Mouse (Mus musculus) limb, embryonic 14.5 days (tissue): ENCODE data around the gene Unk. TPM values are rescaled to one million over a fixed set of nuclear protein-coding genes. Genes with fewer than 3 reads are reported as not detected.
"Not testable (repeated sequence)": the region's sequence is repeated elsewhere in the genome, so short reads cannot be mapped to it uniquely, and the experiment has no call there.

ENCODE experiments used
- ATAC-seq: fragments of 200-750 bp; cut with Nextera tagmentation; 2 replicates; pipeline ENCODE4 v1.8.0; 2017; ENCODE audit warnings: low read depth, moderate number of reproducible peaks, moderate TSS enrichment; ENCODE audit not compliant: low FRiP score
- DNase-seq: peaks from one replicate; pipeline ENCODE4 v3.0.0-alpha.2; 2015; ENCODE audit warnings: low spot score
- H3K27ac ChIP-seq: fragments of 300-500 bp; sonication (generic); replicated peaks from 2 replicates; pipeline ENCODE4 v1.5.1; 2014; ENCODE audit warnings: low read depth, mild to moderate bottlenecking, low read length, moderate library complexity, mixed read lengths
- H3K27me3 ChIP-seq: fragments of 300-500 bp; sonication (generic); 2 replicates; pipeline ENCODE4 v1.6.1; 2014; ENCODE audit warnings: low read length, mixed read lengths; ENCODE audit not compliant: control insufficient read depth, insufficient read depth
- H3K36me3 ChIP-seq: fragments of 300-500 bp; sonication (generic); 2 replicates; pipeline ENCODE4 v1.6.1; 2014; ENCODE audit warnings: mild to moderate bottlenecking, low read length, moderate library complexity, mixed read lengths; ENCODE audit not compliant: control insufficient read depth, insufficient read depth
- H3K4me1 ChIP-seq: fragments of 300-500 bp; sonication (generic); 2 replicates; pipeline ENCODE4 v1.6.1; 2014; ENCODE audit warnings: antibody characterized with exemption, low read length, mixed read lengths; ENCODE audit not compliant: control insufficient read depth, insufficient read depth
- H3K4me2 ChIP-seq: fragments of 300-500 bp; sonication (generic); replicated peaks from 2 replicates; pipeline ENCODE4 v1.6.1; 2014; ENCODE audit warnings: low read depth, mild to moderate bottlenecking, low read length, moderate library complexity; ENCODE audit not compliant: severe bottlenecking
- H3K4me3 ChIP-seq: fragments of 300-500 bp; sonication (generic); replicated peaks from 2 replicates; pipeline ENCODE4 v1.5.1; 2014; ENCODE audit warnings: low read length
- H3K9ac ChIP-seq: fragments of 300-500 bp; sonication (generic); 2 replicates; pipeline ENCODE4 v1.6.1; 2014; ENCODE audit warnings: mild to moderate bottlenecking, low read depth, low read length, moderate library complexity; ENCODE audit not compliant: severe bottlenecking
- H3K9me3 ChIP-seq: fragments of 300-500 bp; sonication (generic); 2 replicates; pipeline ENCODE4 v1.6.1; 2016; ENCODE audit warnings: low read length; ENCODE audit not compliant: control insufficient read depth
- POLR2A ChIP-seq: fragments of 200-500 bp; IDR thresholded peaks from 2 replicates; pipeline ENCODE4 v1.8.0; 2012; ENCODE audit warnings: inconsistent platforms, mild to moderate bottlenecking, moderate library complexity, borderline replicate concordance; ENCODE audit not compliant: insufficient read depth, insufficient read length; ENCODE audit errors: extremely low read depth
- WGBS: fragments of 180-500 bp; shearing (Covaris S2); extraction: QIAGEN DNeasy Blood & Tissue Kit; methylation state at CpG from one replicate; pipeline ENCODE4 v1.1.7; 2014; 5-methylcytosine and 5-hydroxymethylcytosine counted together
- polyA plus RNA-seq, 2 experiments: library from polyadenylated mRNA; depleted of rRNA in 1 of 2; stranded (reverse) in 1 of 2; unstranded in 1 of 2; fragments of >200 nt; fragmentation: Nextera tagmentation in 1 of 2; extraction: Ambion mirVana in 1 of 2; gene quantifications; 2 replicates each; pipeline versions ENCODE4 v1.2.1 to v1.2.3; 2012 to 2014

Unk gene
- polyA plus RNA-seq, 2 experiments: 33.1 to 80.3 TPM

- Histone ChIP-seq H3K4me1 (peaks cover 8% of the 10 kb centered on the region; the same call in 1 of the 2 replicates), H3K36me3 (peaks cover 29% of the 10 kb centered on the region), H3K27me3 (no peaks in the 10 kb centered on the region), H3K9ac (no peak overlapping the region), H3K27ac (no peak overlapping the region), H3K9me3 (no peaks in the 10 kb centered on the region), H3K4me3 (peak overlapping the region; percentile 34), H3K4me2 (peak overlapping the region; percentile 63)
- ATAC-seq (no peak), DNase-seq (no peak)
- WGBS: 80% methylated on average over 6 of the region's 6 CpGs
- TF ChIP-seq POLR2A: peak; percentile 34; the same call in 1 of the 2 replicates
Observed at GRCm38 (mm10) chr11:116021328-116022220, 8.5 kb upstream of the Unk start.

- WGBS: 57% methylated on average over 4 of the region's 4 CpGs
- ATAC-seq (no peak), DNase-seq (no peak)
- Histone ChIP-seq H3K9me3 (no peaks in the 10 kb centered on the region), H3K27me3 (no peaks in the 10 kb centered on the region), H3K36me3 (peaks cover 29% of the 10 kb centered on the region), H3K4me3 (peak overlapping the region; percentile 34), H3K27ac (no peak overlapping the region), H3K4me1 (peaks cover 8% of the 10 kb centered on the region; the same call in 1 of the 2 replicates), H3K9ac (peak overlapping the region; percentile 13; the same call in 1 of the 2 replicates), H3K4me2 (peak overlapping the region; percentile 63)
- no peak for TF ChIP-seq POLR2A
Observed at GRCm38 (mm10) chr11:116022256-116022780, 7.8 kb upstream of the Unk start.

- H3K9me3 ChIP-seq, H3K27me3 ChIP-seq, DNase-seq, H3K4me1 ChIP-seq, ATAC-seq: not testable (repeated sequence)
- Histone ChIP-seq H3K27ac (peak overlapping the region; percentile 98), H3K4me3 (peak overlapping the region; percentile 97), H3K4me2 (peak overlapping the region; percentile 63), H3K9ac (peak overlapping the region; percentile 100), H3K36me3 (peaks cover 29% of the 10 kb centered on the region)
- WGBS: 5% methylated on average over 13 of the region's 18 CpGs
Observed at GRCm38 (mm10) chr11:116023074-116023770, 6.9 kb upstream of the Unk start.

- H3K4me3 ChIP-seq: peak overlapping the region; percentile 97
- H3K4me1 ChIP-seq: peaks cover 8% of the 10 kb centered on the region; the same call in 1 of the 2 replicates
- WGBS: under 1% methylated on average over 51 of the region's 57 CpGs
- no peaks in the 10 kb centered on the region for H3K27me3 ChIP-seq
- peak overlapping the region; percentile 100 for H3K9ac ChIP-seq
- H3K27ac ChIP-seq: peak overlapping the region; percentile 98
- no peak for TF ChIP-seq POLR2A
- no peaks in the 10 kb centered on the region for H3K9me3 ChIP-seq
- ATAC-seq: peak; percentile 48
- DNase-seq: peak; percentile 70
- peak overlapping the region; percentile 37 for H3K4me2 ChIP-seq
- peaks cover 29% of the 10 kb centered on the region for H3K36me3 ChIP-seq
Observed at GRCm38 (mm10) chr11:116023771-116024355, 6.3 kb upstream of the Unk start.

- Histone ChIP-seq H3K36me3 (peaks cover 29% of the 10 kb centered on the region), H3K4me1 (peaks cover 8% of the 10 kb centered on the region), H3K9me3 (no peaks in the 10 kb centered on the region), H3K9ac (peak overlapping the region; percentile 100), H3K27me3 (no peaks in the 10 kb centered on the region), H3K4me2 (0 out of 2 replicates have a peak overlapping the region, but pooled peaks have one; percentile 37), H3K4me3 (peak overlapping the region; percentile 97), H3K27ac (peak overlapping the region; percentile 98)
- TF ChIP-seq POLR2A: peak; percentile 100
- 0% methylated on average over 37 of the region's 37 CpGs for WGBS
- DNase-seq (peak; percentile 99), ATAC-seq (peak; percentile 94)
Observed at GRCm38 (mm10) chr11:116024356-116024808, 5.7 kb upstream of the Unk start.
